Mouse (Mus musculus) lung, postnatal 25 days (tissue): ENCODE measurements around the gene Phyhd1.

Experiments used
- DNase-seq: peaks from one replicate; pipeline ENCODE4 v3.0.0; 2022; ENCODE audit warnings: low spot score

Phyhd1 gene

DNA sequence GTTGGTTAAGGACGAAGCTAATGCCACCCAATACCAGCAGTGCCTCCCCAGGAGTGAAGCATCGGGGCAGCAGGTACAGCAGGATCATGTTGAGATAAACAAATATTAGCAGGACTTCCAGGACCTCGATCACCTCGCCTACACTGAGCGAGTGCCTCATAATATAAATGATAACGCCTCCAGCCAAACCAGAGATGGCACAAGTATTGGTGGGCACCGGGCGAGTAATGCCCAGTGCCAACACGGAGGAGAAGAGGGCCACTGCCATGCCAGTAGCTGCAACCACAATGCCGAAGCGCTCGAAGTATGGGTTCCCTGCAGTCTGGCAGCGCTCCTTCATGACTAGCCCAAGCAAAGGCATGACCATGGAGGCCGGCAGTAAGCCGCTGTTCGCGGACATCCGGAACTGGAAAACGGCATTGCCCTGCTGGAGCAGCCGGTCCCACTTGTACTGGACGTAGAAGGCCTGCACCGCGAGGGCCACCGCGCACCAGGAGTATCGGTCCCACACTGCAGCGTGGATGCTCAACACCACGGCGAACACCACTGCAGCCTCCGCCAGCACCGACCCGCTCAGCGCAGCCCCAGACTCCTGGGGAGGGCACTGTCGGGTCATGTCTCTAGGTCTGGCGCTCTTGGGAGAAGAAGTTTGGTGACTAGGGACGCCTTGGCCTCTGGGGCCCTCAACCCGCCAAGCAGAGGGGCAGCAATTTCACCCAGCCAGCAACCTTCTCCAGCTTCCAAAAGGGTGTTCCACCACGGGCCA, 19.6 kb downstream of the Phyhd1 start:
- DNase-seq, result no peak

DNA sequence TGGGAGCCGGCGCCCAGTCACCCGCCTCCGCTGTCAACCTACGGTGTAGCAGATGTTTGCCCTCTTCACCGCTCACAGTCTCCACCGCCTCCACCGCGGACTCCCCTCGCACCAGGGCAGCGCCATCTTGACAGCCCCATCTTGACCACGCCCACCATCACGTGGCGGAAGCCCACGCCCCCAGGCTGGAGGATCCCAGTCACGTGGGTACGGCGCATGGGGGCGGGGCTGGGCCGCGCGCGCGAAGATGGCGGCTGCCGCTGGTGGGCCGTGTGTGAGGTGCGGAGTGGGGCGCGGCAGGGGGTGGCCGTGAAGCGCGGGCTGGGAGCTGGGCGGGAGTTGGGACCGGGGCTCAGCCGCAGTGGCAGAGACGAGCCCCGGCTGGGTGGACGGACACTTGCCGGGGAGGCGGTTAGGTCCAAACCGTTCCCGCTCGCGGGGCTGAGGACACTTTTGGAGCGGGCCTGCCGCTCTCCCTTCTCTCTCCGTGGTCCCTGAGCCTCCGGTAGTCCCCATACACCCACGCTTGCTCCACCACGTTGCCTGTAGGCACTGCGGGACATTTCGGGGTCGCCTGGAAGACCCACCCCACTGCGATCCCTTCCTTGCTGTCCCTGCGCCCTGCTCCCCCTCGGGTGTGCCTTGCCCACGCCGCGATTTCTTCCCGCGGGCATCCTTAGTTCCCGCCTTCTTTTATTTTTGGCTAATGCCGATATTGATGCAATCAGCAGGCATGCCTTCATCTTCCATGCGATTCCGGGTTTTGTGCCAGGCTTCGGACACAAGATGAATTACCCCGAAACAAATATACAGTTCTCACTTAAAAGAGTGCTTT, 20.4 kb downstream of the Phyhd1 start, which contains the start of the genes Dolk and Nup188:
Gene Dolk (minus strand): TSS at position 143 of the 835 bp plus-strand sequence.
Gene Nup188 (plus strand): TSS at position 206 of the 835 bp plus-strand sequence.
- DNase-seq, result peak; percentile 95

DNA sequence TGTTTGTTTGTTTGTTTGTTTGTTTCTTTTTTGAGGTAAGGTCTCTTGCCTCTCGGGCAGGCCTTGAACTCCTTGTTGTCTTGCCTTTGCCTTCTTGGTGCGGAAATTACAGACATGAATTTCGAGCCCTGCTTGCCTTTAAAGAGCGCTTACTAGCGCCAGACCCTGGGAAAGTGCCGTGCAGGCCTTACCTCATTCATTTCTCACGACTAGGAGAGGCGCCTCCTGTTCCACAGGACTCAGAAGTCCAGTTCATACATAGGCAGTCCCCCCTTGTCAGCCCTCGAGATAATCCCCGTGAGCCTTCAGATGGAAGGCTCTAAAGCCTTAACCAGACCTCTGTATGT, 21.0 kb downstream of the Phyhd1 start:
- DNase-seq, result no peak

DNA sequence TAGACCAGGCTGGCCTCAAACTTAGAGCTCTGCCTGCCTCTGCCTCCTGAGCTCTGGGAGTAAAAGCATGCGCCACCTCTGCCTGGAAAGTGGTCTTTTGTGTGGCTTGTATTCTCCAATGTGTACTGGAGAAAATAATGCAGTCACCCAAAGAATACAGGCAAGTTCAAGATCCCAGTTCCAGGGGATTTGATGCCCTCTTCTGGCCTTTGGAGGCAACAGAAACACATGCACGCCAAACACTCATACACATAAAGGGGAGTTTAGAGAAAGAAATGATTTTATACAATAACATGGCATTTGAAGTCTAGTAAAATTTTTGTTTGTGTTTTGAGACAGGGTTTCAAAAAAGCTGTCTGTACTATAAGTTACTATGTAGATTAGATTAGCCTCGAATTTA, 33.5 kb downstream of the Phyhd1 start:
- DNase-seq, result no peak

DNA sequence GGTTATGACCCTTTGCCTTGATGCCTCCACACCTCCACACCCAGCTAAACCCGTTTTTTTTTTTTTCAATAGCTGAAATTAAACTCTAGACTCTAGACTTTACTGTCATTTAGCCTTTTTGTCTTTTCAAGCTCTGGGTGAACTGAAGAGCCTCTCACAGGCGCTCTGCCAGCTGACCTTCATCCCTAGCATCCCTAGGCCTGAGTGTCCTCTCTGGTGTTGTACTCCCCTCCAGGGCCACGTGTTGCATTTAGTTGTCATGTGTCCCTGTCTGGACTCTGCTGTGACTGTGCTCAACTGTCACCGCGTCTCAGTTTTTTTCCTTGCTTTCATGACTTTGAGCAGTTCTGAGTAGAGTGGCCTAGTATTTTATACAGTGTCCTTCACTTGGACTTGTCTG, 34.0 kb downstream of the Phyhd1 start:
- no peak for DNase-seq

DNA sequence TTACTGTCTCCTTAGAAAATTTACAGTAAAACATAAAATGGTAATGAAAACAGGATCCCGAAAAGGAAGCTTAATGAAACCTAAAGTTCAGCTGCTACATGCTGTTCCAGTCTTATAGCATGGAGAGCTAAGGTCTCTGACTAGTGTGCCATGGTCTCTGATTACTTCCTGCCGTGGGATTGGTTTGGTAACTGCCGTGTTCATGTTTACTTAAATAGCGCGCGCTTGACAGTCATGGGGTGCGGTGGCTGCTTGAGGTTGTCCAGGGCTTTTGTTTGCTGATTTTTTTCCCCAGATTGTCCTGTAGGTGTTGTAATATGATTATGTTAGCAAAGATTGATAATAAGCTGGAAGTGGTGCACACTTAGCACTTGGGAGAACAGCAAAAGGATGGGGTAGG, 40.1 kb downstream of the Phyhd1 start:
- no peak for DNase-seq

DNA sequence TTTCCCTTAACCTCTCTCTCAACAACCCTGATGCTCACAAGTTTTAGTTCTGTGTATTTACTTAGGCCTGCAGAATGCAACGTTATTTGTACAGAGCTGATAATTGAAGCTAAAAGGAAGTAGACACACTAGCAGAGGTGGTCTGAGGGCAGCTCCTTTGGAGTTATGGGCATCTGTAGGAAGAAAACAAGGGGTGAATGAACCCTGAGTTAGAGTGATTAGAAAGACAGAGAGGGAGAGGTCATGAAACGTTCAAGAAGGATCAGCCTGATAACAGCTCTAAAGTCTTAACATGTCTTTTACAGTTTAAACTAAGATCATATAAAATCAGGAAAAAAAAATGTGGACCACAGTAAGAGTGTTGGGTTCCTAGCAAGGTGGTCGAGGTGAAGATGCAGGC, 43.3 kb downstream of the Phyhd1 start:
- DNase-seq, result no peak

DNA sequence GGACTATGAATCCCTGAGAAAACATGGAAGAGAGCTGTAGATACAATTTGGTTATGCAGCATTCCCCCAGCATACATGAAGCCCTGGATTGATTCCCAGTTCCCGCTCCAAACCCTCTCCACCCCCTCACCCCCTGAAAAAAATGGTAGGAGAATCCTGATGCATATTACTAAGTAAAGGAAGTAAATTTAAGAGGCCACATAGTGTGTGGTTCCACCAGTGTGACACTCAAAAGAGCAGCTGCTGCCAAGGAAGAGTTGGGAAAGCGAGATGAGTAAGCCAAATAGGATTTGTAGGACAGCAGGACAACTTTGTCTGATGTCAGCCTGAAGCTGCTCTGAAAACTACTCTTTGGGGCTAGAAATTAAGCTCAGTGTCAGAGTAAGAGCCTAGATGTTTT, 45.5 kb downstream of the Phyhd1 start:
- no peak for DNase-seq

DNA sequence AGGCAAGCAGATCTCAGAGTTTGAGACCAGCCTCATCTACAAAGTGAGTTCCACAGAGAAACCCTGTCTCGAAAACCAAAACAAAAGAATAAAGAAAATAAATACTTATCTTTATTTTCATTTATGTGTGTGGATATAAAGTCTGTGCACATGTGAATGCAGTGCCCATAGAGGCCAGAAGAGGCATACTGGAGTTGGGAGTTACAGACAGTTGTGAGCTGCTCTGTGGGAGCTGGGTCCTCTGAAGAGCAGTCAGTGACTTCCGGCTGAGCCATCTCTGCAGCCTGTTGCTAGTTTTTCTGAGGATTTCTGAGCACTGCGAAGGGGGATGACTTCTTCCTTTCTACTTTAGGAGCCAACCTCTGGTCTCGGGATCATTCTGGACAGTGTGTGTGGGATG, 50.1 kb downstream of the Phyhd1 start:
- DNase-seq, result no peak

DNA sequence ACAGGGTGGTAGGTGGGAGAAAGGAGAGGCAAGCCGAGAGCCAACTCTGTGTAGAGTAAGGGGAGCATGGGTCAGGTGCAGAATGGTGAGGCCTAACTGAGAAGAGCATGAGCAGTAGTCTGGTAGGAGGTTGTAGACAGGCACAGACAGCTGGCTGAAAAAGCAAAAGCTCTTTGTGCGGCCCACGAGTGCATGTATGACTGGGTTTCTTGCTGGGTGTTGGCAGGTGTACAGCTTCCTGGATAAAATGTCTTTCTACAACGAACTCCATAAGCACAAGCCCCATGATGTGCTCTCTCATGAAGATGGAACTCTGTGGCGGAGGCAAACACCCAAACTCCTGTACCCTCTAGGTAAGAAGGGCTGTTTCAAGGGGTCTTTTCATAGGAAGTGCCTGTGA, 51.0 kb downstream of the Phyhd1 start:
- no peak for DNase-seq

DNA sequence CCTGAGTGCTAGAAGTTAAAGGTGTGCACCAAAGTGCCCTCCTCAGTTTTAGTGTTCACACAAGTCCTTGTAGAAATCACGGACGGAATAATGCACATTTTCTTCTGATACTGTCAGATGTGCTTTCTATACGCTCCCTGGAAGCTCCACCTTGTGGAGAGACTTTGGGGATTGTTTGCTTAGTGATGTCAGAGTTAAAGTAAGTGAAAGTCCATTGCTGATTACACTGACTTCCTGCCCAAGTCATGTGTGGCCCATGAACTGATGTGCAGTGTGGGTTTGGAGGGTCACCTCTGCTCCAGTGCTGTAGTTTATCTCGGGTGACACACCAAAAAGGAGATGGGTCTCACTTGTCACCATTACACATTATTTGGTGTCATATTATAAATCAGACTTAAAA, 53.3 kb downstream of the Phyhd1 start:
- DNase-seq, result no peak

DNA sequence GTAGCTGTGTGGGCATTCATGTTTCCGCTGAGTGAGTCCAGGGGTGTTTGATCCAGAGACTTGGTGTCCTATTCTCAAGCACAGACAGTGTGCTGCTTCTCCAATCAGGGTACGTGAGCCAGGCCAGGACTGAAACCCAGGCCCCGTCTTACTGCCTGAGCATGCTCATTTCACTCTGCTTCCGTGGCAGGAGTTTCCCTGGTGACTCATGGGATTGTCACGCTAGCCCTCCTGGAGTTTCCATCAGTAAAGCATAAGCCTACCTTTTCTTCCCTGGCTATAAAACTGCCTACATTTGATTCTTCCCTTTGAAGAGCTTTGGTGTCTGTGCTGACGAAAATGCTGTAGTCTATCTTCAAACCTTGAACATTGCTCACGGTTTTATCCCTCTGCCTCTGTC, 57.1 kb downstream of the Phyhd1 start:
- DNase-seq, result no peak

DNA sequence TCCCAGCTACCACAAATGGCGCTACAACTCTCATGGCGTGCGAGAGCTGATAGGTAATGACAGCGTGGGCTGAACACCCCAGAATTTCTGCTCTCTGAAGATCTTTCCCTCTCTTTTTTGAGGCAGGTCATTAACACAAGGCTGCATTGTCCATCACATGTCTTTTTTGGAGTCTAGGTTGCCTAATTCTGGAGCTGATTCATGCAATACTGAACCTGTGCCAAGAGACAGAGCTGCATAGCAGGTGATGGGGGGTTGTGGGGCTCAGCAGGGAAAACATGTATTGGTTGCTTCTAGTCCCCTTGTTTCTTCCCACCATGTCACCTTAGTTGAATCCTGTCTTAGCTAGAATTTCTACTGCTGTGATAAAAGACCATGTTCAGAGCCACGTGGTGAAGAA, 59.3 kb downstream of the Phyhd1 start:
- no peak for DNase-seq

DNA sequence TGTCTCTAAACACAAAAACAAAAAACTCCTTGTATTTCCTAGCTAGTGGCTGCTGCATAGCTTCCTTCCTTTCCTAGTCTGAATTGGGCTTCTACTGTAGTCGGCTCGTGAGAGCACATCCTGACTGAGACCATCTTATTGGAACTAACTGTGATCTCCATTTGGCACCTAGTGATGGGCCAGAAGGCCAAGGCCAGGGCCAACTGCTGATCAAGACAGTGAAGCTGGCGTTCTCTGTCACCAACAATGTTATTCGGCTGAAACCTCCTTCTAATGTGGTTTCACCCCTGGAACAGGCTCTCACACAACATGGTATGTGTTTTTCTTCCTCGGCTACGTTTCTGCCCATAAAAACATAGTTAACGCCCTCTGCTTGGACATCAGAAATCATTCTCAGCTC, 61.3 kb downstream of the Phyhd1 start:
- DNase-seq, result no peak

DNA sequence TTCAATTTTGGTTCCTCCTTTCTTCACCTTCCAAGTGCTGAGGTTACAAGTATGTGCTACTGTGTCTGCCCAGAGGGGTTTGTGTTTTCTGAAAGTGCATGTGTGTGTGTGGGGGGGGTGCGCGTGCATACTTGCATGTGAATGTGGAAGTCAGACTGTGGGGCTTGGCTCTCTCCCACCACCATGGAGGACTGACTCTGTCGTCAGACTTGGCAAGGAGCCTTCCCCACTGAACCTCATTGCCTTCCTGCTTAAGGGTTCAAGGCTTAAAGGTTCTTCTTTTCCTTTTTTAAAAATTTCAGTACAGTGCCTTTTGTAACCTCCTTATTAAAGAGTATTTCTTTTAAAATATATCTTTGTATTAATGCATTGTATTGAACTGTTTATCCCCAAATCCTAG, 62.8 kb downstream of the Phyhd1 start:
- no peak for DNase-seq
